Mouse (Mus musculus) c-Kit-positive CD71-positive TER-119-negative erythroid progenitor cells, embryonic 14.5 days (primary cell): ENCODE measurements at regions not wholly inside any gene's neighbourhood (a gene's known extent, or its start where the extent isn't known, plus 50 kb on each side); places are given as distances from the start of the nearest gene placed in this dataset.

Experiments used
- DNase-seq: peaks from one replicate; pipeline ENCODE4 v3.0.0-alpha.2; 2013; ENCODE audit warnings: low read depth

DNA sequence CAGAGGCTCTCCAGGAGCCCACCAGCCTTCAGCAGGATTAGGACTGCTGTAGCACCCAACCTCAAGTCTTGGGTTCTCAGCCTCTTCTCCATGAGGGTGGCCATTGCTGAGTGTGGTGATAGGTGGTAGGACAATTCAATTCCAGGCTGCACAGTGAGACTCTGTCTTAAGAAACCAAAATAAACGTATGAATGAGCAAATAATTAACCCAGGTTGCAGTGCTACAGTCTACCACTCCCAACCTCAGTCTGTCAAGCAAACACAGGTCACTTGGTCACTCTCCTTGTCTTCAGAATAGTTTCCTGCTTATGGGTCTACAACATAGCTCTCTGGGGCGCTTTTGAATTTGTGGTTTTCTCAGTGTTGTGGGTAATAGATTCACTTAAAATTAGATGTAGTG is 499.8 kb downstream of the Cdh26 start:
- DNase-seq, result no peak

DNA sequence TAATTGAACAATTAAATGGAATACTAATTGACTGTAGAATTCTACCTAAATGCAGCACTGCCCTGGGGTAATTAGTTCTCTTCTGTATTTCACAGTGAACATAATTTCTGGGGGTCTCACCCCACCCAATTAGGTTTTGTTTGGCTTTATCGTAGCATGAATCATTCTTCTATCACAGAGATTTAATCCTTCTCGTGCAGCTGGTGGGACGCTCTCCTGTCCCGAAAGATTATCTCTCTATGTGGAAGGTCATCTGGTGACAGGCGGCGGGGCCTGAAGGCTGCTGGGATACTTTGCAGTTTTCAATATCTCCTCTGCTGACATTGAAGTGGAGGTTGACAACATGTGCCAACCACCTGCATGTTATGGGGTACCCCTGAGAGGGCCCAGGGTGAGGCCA is 493.8 kb upstream of the Cdh4 start:
- no peak for DNase-seq

DNA sequence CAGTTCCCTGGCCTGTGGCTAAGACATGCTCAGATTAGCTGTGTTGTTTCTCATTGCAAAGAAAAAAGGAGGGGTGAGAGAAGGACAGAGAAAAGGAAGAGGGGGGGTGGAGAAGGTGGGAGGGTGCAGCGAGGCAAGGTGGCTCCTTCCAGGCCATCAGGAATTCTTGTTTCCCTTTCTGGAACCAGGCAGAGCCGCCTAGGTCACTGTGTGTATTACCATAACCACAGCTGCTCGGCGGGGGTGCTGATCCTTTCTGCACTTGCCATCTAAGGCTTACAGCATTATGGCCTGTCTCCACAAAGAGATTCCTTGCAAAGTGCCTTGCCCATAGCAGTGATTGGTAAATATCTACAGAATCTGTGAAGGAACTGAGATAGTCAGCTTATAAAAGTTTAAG is 493.1 kb upstream of the Cdh4 start:
- no peak for DNase-seq

DNA sequence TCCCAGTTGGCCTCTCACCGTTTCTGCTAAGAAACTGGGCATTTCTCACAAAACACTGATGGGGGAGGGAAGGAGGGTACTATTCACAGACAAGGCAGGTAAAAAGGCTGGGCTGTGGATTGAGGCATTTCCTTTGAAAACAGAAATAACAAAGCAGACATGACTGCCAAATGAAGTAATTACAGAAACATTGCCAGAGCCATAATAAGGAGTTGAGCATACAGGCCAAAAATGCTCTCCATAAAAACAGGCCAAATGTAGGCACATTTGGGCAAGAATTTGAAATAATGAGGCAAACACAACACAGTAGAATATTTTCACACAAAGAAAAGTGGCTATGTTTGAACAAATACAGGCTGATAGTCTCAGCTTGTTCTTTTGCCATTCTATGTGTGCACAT is 491.9 kb upstream of the Cdh4 start:
- DNase-seq, result no peak

DNA sequence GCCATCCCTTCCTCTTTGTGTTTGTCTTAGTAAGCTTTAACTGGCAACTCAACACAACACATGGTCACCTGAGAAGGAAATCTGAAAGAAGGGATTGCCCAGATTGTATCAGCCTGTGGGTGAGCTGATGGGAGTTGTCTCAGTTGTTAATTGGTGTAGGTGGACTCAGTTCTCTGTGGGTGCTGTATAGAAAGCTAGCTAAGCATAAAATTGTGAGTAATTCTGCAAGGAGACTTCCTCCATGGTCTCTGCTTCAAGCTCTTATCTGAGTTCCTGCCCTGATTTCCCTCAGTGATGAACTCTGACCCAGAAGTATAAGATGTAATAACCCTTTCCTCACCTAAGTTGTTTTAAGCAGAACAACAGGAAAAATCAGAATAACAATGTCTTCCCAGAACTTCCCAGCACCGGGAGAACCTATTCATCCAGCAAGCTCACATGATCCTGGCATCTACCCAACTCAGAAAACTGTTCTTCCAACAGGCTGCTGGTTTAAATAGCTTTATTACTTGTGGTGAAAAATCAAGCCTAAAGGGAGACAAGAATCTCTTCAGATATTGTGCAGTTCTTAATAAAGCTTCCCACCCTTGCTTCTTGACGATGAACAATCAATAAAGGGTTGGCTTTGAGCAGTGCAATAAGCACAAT is 487.7 kb upstream of the Cdh4 start:
- no peak for DNase-seq

DNA sequence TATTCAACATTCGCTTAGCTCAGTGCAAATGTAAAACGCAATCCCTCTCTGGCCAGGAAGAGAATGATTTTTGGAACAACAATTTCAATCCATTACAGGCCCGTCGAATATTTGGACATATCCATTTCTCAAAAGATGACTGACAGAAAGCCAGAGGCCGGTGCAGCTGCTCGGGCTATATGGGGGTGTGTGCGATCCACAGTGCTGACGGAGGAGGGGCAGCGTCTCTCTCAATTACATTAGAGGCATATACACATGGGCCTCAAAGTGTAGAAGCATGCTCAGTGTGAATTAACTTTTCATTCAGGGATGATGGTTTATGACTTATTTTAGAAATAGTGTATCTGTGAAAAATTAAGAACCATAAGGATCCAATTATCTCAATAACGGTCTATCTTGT is 483.4 kb upstream of the Cdh4 start:
- no peak for DNase-seq

DNA sequence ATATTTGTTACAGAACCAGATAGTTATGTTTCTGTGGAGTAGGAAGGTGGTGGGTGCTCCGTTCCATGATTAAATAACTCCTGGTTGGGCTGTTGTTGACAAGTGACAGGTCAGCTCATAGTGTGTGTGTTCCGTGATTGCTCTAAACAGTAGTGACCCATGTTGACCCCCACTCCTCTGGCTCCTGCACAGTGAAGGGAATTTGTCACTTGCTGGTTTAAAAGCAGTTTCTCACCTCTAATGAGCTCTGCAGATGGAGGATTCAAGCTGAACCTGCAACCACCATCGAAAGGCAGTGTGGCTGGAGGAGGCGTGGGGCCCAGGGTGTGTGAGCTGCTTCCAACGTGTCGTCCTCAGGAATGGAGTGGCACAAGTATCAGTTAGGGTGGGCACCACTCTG is 482.6 kb upstream of the Cdh4 start:
- DNase-seq, result no peak

DNA sequence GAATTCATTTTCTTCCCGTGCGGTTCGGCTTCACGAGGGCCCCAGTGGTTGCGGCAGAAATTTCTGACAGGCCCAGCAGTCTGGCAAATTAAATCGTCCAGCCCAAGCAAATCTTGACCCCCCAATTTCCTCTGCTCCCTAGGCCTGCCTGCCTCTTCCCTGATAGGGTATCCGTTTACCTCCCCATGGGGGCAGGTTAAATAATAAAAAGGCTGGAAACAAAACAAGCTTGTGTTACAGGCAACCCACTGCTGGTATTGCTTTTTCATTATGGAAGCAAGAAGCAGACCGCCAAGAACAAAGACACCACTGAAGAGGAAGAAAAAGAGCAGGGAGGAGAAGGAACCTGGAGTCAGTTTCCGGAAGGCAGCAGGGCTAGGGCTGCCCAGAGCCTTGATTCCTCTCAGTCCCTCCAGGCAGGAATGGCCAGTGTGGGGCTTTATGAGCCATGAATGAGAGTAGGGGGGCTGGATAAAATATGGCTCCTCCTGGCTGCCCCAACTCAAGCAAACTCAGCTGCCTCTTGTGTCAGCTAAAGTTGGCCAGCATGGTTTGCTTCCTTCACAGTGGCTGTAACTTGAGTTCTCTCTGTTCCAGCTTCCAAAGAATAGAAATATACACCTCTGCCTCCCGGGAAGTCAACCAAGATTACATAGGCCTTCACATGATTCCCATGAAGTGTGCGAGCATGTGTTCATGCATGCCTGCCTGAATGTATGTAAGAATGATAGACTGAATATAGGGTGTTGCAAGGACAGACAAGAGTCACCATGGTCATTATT is 474.5 kb upstream of the Cdh4 start:
- DNase-seq, result no peak

DNA sequence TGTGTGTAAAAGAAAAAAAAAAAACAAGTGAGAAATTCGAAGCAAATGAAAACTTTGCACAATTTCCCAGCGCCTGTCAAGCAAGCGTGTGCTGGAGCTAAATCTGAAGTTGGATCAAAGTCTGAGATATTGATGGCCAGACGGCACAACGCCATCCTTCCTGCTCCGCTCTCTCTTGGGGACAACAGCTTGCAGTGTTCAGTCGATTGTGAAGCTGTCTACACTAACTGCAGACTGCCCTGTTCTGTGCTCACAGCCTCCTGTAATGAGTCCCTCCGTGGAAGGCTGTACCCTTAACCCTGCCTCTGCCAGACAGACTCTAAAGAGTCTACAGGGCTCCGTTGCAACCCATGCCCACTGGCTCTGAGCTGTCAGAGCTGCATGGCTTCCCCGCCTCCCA is 472.5 kb upstream of the Cdh4 start:
- no peak for DNase-seq

DNA sequence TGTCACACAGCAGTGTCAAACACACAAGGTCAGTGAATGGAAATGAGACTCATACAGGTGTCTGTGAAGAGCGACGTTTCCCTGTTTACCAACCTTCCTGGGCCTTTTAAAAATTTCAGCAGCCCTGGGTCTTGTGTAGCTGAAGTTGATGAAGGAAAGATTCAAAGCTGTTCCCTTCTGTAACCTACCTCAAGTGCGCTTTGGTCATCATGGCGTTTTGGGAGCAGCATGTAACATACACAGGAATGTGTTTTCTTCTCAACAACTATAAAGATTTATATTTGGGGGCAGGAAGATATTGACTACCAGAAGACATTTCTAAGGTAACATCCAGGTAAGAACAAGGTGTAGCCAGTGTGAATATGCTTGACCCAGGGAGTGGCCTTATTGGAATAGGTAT is 466.9 kb upstream of the Cdh4 start:
- DNase-seq, result no peak

DNA sequence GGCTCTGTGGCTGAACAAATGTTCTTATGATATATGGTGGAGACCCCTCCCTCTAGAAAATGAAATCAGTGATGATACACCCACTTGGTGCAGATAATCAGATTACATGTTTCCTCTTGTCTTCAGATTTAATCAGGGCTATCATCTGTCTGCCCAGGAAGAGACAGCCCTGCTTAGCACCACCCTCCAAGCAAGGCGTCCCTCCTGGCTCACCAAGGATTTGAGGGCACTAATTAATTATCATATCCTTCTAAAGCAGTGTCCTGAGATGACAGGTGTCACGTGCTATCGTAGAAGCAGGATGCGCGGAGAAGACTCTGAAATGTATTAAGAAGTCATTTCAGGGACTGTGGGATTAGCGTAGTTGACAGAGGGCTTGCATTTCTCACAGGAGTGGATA is 466.2 kb upstream of the Cdh4 start:
- no peak for DNase-seq

DNA sequence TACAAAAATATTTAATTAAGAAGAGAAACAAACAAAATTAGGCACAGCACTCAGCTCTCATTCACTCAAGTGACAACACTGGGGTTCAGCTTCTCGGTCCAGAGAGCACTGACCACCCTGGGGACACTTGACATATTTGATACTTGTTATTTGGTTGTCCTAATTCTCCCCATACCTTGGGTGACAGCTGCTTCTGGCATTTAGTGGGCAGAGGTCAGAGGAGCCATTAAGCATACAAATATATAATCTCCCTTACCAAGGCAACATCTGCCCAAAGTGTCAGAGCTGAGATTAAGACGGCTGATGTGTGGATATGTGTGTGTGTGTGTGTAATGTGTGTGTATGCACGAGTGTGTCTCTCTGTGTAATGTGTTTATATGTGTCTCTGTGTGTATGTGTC is 465.7 kb upstream of the Cdh4 start:
- no peak for DNase-seq

DNA sequence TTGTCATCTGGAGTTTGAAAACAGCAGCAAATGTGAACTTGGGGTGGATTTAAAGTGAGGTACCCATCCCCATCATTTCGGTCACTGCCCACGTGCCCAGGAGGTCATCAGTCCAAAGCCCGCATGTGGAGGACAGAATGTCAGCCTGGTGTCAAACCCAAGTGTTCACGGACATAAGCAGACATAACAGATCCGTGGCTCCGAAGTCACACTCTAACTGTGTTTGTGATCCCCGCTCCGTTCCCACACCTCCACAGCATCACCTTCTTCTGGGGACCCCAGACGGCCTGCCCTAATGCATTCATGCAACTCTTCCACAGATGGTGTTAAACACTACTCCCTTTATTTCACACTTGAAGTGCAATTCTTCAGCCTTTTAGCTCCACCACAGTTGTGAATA is 462.8 kb upstream of the Cdh4 start:
- DNase-seq, result no peak

DNA sequence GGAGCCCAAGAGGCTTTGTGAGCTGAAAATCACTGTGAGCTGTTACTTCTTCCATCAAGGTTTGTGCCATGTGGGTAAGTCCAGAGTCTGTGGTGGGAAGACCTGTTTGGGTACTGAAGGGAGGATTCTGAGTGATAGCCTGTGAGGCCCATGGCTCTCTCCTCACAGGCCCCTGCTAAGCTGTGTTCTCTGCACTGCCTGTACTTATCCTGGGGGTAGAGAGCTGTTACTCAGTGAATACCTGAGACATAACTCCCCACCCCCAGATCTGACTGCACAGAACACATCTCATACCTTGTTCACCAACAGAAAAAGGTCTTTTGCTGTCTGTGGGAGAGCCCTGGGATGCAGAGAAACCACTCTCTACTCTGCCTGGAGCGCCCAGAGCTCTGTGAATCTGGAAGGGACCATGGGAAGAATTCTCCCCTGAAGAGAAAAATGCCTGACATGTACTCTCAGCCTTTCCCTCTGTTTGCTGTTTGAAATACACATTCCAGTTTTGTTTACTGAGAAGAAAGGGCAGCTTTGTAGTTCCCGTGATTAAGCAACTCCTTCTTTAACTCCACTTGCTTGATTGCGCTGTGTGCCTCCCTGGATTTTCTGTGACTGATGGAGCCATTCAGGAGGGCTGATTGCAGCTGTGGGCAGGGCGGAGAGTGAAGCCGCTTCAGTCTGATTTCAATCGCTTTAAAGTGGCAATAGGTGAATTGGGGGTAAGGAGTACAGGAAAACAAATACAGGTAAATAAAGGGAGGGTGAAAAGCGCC is 460.3 kb upstream of the Cdh4 start:
- DNase-seq, result no peak

DNA sequence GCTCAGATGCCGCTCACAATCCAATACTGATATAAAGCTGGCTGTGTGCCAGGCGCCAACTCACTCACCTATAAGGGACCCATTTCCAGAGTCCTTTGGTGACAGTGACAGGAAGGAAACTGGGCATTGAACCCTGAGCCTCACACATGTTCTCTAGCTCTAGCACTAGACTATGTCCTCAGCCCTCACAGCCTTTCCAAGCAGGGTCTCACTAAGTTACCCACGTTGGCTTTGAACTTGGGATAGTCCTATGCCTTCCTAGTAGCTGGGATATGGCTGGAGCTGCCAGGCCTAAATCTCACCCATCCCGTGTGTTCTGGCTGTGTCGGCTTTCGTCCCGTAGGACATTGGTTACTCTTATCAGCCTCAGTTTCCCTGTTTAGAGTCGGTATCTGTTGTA is 458.4 kb upstream of the Cdh4 start:
- DNase-seq, result no peak

DNA sequence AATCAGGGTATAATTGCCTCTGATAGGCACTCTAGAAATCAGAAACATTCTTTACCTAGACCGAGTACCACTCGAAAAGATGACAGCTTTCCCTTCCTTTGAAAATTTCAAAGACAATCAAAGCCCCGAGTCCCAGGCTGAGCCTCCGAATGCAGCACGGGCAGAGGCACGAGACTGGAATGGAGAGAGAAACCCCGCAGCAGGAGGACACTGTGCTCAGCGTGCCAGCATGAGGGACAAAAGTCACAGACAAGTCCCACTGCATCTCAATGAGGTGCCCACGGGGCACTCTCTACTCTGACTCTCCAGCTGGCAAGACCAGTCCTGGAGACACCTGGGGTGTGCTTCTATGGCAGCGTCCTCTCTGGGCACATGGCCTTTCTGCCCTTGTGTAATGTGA is 454.3 kb upstream of the Cdh4 start:
- DNase-seq, result no peak

DNA sequence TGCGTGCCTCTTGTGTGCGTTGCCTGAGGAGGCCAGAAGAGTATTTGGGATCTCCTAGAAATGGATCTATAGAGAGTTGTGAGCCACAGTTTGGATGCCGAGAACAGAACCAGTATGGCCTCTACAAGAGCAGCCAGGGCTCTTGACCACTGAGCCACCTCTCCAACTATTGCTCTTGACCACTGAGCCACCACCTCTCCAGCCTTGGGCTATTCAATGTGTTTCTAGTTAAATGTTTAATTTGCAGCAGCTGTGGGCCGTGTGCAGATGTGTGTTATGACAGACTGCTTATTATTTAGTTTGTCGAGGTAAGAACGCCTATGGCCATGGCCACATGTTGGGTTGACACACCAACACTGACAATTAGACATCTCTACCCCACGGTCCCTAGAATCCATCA is 452.9 kb upstream of the Cdh4 start:
- no peak for DNase-seq

DNA sequence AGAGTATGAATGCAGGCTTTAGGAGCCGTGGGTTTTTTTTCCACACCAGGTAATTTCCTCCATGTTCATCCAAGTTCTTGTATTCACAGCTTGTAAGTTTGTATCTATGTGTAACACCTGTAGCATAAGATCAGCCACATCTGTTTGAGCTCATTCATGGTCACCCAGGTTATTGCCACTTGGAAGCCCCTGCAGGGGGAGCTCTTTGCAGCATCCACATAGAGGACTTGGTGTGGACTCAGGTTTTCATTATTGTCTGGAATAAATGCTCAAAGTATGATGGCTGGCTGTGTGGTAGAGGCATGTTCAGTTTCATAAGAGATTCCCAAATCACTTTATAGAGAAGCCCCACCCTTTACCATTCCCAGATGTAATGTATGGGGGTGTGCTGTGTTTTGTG is 452.4 kb upstream of the Cdh4 start:
- DNase-seq, result no peak

DNA sequence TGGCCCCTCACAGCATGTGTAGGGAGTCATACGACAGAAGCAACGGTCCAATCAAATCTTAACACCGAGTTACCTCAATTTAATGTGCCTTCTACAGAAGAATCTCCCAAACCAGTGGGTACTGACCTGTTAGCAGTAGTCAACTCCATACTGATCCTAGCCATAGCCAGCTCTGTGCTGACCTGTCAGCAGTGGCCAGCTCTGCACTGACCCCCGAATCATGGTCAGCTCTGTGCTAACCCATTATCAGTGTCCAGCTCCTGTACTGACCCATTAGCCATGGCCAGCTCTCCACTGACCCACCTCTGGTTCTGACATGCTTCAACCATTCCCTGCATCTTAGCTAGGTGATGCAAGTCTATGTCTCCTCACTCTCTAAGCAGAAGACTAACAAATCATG is 451.3 kb upstream of the Cdh4 start:
- DNase-seq, result no peak

DNA sequence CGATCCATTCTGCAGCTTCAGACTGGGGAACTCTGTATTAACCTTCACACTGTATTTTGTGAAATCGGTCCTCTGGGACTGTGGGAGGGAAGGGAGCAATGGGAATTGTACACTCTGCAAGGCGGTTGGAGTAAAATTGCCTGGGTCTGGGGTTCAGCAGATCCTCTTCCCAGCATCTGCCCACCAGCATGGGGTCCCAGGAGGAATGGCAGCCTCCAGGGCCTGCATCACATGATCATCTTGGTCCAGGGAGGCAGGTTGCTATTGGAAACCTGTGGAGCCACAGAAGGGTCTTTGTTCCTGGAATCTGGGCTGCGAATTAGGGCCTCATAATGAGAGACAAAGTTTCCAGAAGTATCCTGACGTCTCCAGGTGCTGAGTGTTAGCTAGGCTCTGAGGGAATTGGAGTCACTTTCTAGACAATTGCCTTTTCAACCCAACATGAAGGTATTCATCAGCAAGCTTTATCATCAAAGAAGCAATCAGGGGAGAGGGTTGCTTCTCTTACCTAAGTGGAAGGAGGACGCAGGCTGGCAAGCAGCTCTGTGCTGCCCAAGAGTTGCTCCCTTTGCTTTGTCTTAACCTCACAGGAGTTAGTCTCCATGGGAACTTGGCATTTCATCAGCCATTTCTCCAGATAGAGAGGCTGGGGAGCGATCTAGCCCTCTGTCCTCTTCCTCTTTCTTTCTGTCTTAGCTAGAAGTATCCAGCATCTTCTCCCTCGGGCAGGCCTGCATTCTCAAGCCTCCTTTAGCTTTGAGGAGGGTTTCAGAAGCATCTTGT is 449.7 kb upstream of the Cdh4 start:
- no peak for DNase-seq

DNA sequence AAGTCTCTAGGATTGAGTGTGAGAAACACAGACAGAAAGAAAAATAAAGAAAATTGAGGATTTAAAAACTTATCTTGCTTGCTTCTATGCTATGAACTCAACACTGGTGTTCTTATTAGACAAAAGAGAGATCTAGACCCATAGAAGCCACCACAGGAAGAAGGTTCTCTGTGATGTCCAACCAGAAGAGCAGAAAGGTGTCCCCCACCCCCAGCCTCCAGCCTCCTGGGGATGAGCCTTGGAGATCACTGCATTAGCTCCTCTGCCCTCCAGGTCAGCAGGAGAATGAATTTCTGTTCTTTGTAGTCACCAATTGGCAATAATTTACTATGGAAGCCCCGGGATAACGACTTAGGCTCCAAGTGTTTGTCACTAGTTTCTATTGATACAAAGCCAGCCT is 444.3 kb upstream of the Cdh4 start:
- DNase-seq, result no peak

DNA sequence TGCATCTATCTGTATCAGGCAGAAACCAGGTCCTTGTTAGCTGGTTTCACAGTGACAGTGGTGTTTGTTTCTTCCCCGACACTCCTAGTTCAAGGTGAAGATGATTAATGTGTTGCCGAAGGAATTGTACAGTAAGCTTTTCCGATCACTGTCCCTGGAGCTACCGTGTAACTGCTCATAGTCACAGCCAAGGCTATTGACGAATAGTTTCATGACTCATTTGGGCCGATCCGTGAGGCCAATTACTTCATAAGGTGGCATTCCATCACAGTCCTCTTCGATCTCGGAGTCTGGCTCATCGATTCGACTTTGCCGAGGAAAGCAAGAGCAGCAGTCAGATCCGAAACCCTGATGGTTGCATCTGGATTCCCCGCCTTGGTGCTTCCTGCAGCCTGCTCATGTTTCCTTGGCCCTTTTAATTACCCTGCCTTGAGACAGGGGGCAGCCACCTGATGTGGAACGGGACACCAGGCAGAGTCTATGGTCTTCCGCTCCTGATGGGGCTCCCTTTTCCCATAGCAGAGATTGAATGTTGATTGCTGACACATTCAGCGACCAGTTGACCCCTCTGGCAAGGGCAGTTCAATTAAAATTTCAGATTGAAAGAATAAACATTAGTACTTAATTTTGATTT is 441.7 kb upstream of the Cdh4 start:
- no peak for DNase-seq
